Mouse (Mus musculus) CH12.LX (cell line): ENCODE measurements at regions not wholly inside any gene's neighbourhood (a gene's known extent, or its start where the extent isn't known, plus 50 kb on each side); places are given as distances from the start of the nearest gene placed in this dataset.

Experiments
- DNase-seq: peaks from one replicate; pipeline ENCODE4 v3.0.0-alpha.2; 2013; ENCODE audit errors: extremely low read depth
- H3K27ac ChIP-seq: 2 replicates; pipeline ENCODE4 v1.5.1; 2012; ENCODE audit warnings: low read depth, mild to moderate bottlenecking, control low read depth, moderate library complexity; ENCODE audit not compliant: insufficient read depth
- H3K27me3 ChIP-seq: replicated peaks from 2 replicates; pipeline ENCODE3; 2012; ENCODE audit warnings: inconsistent platforms
- H3K36me3 ChIP-seq, 2 experiments: replicated peaks in 1 of 2; 2 replicates each; pipeline versions ENCODE3 to v1.6.1; 2012; ENCODE audit warnings: inconsistent platforms in 1 of 2, low read length in 1 of 2, mild to moderate bottlenecking in 1 of 2, mixed read lengths in 1 of 2, moderate library complexity in 1 of 2; ENCODE audit not compliant: control insufficient read depth in 1 of 2, insufficient read depth in 1 of 2
- H3K4me1 ChIP-seq, 2 experiments: 2 replicates each; pipeline ENCODE4 v1.6.1; 2012; ENCODE audit warnings: inconsistent platforms in 1 of 2, moderate library complexity in 1 of 2; ENCODE audit not compliant: insufficient read depth in 2 of 2, control insufficient read depth in 1 of 2
- H3K4me2 ChIP-seq: 2 replicates; pipeline ENCODE4 v1.6.1; 2012; ENCODE audit warnings: low read depth, mild to moderate bottlenecking, control low read depth; ENCODE audit not compliant: poor library complexity, insufficient read depth, severe bottlenecking
- H3K4me3 ChIP-seq, 3 experiments: fragments of 150-350 bp in 1 of 3; sonication (generic) in 1 of 3; replicated peaks in 1 of 3; 2 replicates each; pipeline versions ENCODE3 to v1.5.1; 2011 to 2012; ENCODE audit warnings: low read depth in 2 of 3, low read length in 2 of 3, mild to moderate bottlenecking in 2 of 3, moderate library complexity in 2 of 3, control low read depth in 1 of 3, improper control_type of control experiment in 1 of 3, inconsistent platforms in 1 of 3, mixed read lengths in 1 of 3; ENCODE audit not compliant: poor library complexity in 1 of 3
- H3K79me2 ChIP-seq: replicated peaks from 2 replicates; pipeline ENCODE4 v1.6.1; 2012; ENCODE audit warnings: mild to moderate bottlenecking, moderate library complexity; ENCODE audit not compliant: control insufficient read depth, poor library complexity, insufficient read depth, severe bottlenecking; ENCODE audit errors: extremely low read depth
- H3K9ac ChIP-seq: 2 replicates; pipeline ENCODE4 v1.6.1; 2012; ENCODE audit warnings: low read depth, mild to moderate bottlenecking, control low read depth, moderate library complexity; ENCODE audit not compliant: insufficient read depth
- H3K9me3 ChIP-seq: replicated peaks from 2 replicates; pipeline ENCODE3; 2012; ENCODE audit warnings: low read length, inconsistent platforms, mixed read lengths
- CHD1 ChIP-seq: IDR thresholded peaks from 2 replicates; pipeline ENCODE4 v1.6.1; 2012; ENCODE audit warnings: low read depth, low read length, improper control_type of control experiment, inconsistent platforms
- CHD2 ChIP-seq: IDR thresholded peaks from 2 replicates; pipeline ENCODE4 v1.6.1; 2011; ENCODE audit warnings: low read length, improper control_type of control experiment
- E2F4 ChIP-seq: IDR thresholded peaks from 2 replicates; pipeline ENCODE4 v1.6.1; 2011; ENCODE audit warnings: low read depth, low read length, improper control_type of control experiment; ENCODE audit not compliant: insufficient replicate concordance
- EP300 ChIP-seq: IDR thresholded peaks from 2 replicates; pipeline ENCODE4 v1.6.1; 2011; ENCODE audit warnings: low read length, improper control_type of control experiment
- ETS1 ChIP-seq: conservative IDR thresholded peaks from 2 replicates; pipeline ENCODE4 v1.6.1; 2012; ENCODE audit warnings: low read depth, mild to moderate bottlenecking, inconsistent platforms, low read length, improper control_type of control experiment, moderate library complexity
- JUN ChIP-seq: IDR thresholded peaks from 2 replicates; pipeline ENCODE4 v1.6.1; 2011; ENCODE audit warnings: low read depth, mild to moderate bottlenecking, low read length, improper control_type of control experiment, moderate library complexity; ENCODE audit not compliant: insufficient read depth
- KAT2A ChIP-seq: IDR thresholded peaks from 2 replicates; pipeline ENCODE4 v1.6.1; 2012; ENCODE audit warnings: low read length, improper control_type of control experiment, inconsistent platforms; ENCODE audit not compliant: insufficient replicate concordance
- MAFK ChIP-seq: IDR thresholded peaks from 2 replicates; pipeline ENCODE4 v1.6.1; 2011; ENCODE audit warnings: low read length, improper control_type of control experiment; ENCODE audit not compliant: insufficient replicate concordance
- MAX ChIP-seq: IDR thresholded peaks from 2 replicates; pipeline ENCODE4 v1.6.1; 2011; ENCODE audit warnings: low read length, improper control_type of control experiment
- MAZ ChIP-seq: IDR thresholded peaks from 2 replicates; pipeline ENCODE4 v1.6.1; 2012; ENCODE audit warnings: low read depth, mild to moderate bottlenecking, inconsistent platforms, low read length, improper control_type of control experiment, moderate library complexity
- MXI1 ChIP-seq: IDR thresholded peaks from 2 replicates; pipeline ENCODE4 v1.6.1; 2011; ENCODE audit warnings: mild to moderate bottlenecking, low read depth, low read length, improper control_type of control experiment
- RAD21 ChIP-seq: IDR thresholded peaks from 2 replicates; pipeline ENCODE4 v1.6.1; 2011; ENCODE audit warnings: low read depth, mild to moderate bottlenecking, low read length, improper control_type of control experiment, moderate library complexity
- SIN3A ChIP-seq: IDR thresholded peaks from 2 replicates; pipeline ENCODE4 v1.6.1; 2012; ENCODE audit warnings: low read length, improper control_type of control experiment, inconsistent platforms
- SMC3 ChIP-seq: IDR thresholded peaks from 2 replicates; pipeline ENCODE4 v1.6.1; 2011; ENCODE audit warnings: low read depth, low read length, improper control_type of control experiment
- TBP ChIP-seq: conservative IDR thresholded peaks from 2 replicates; pipeline ENCODE4 v1.6.1; 2011; ENCODE audit warnings: low read depth, low read length, improper control_type of control experiment
- TCF12 ChIP-seq: IDR thresholded peaks from 2 replicates; pipeline ENCODE4 v1.6.1; 2014; ENCODE audit warnings: low read depth, mild to moderate bottlenecking, inconsistent platforms, low read length, improper control_type of control experiment
- ZKSCAN1 ChIP-seq: IDR thresholded peaks from 2 replicates; pipeline ENCODE4 v1.6.1; 2012; ENCODE audit warnings: low read depth, inconsistent platforms, low read length, improper control_type of control experiment, borderline replicate concordance
- ZNF384 ChIP-seq: IDR thresholded peaks from 2 replicates; pipeline ENCODE4 v1.6.1; 2012; ENCODE audit warnings: low read depth, low read length, improper control_type of control experiment, inconsistent platforms
- dilution Hi-C: fragments of 300-500 bp; cut with MboI; formaldehyde crosslinking; loops from 2 replicates; pipeline ENCODE4 v1.14.3; 2020; ENCODE audit warnings: low sequenced_read_pairs; ENCODE audit not compliant: extremely low pct_unique_long_range_greater_than_20kb, extremely low pct_ligation_motif_present
- in situ Hi-C: fragments of 300-500 bp; cut with MboI; formaldehyde crosslinking; loops from 3 replicates; pipeline ENCODE4 v1.14.3; 2019; ENCODE audit warnings: low sequenced_read_pairs, low pct_ligation_motif_present, low pct_unique_long_range_greater_than_20kb, mixed read lengths

- Histone ChIP-seq H3K36me3 (no peaks in the 10 kb centered on the region), H3K9me3 (peaks cover 20% of the 10 kb centered on the region), H3K9ac (no peak overlapping the region), H3K4me1 (no peaks in the 10 kb centered on the region), H3K4me2 (no peak overlapping the region), H3K79me2 (no peaks in the 10 kb centered on the region), H3K4me3 (no peak overlapping the region), H3K27me3 (no peaks in the 10 kb centered on the region), H3K27ac (no peak overlapping the region)
- TF ChIP-seq CHD2 = no peak
- no peak for TF ChIP-seq MXI1
- TF ChIP-seq RAD21 = no peak
- no peak for TF ChIP-seq CHD1
- no peak for TF ChIP-seq EP300
- TF ChIP-seq ZKSCAN1 = no peak
- TF ChIP-seq KAT2A = no peak
- no peak for TF ChIP-seq ZNF384
- TF ChIP-seq ETS1 = no peak
- TF ChIP-seq E2F4 = no peak
- TF ChIP-seq SMC3 = no peak
- no peak for TF ChIP-seq SIN3A
- in situ Hi-C loops = no loop called here
- dilution Hi-C loops = no loop called here
- no peak for DNase-seq
These were observed 390.0 kb downstream of the Nup35 start for GRCm38 (mm10) chr2:81007071-81007470.

GRCm38 (mm10) chr2:81023620-81024019 is 406.6 kb downstream of the Nup35 start:
- no peaks in the 10 kb centered on the region for H3K27me3 ChIP-seq
- no peak overlapping the region for H3K9ac ChIP-seq
- DNase-seq = no peak
- H3K36me3 ChIP-seq = no peaks in the 10 kb centered on the region
- H3K9me3 ChIP-seq = peaks cover 27% of the 10 kb centered on the region
- in situ Hi-C loops = no loop called here
- dilution Hi-C loops = no loop called here
- TF ChIP-seq CHD1 (no peak), CHD2 (no peak), ZKSCAN1 (no peak), EP300 (no peak), ZNF384 (no peak), TBP (no peak), TCF12 (no peak), MAX (no peak), KAT2A (no peak), MAZ (no peak), JUN (no peak), MAFK (no peak), SIN3A (no peak), MXI1 (no peak), SMC3 (no peak)
- no peaks in the 10 kb centered on the region for H3K79me2 ChIP-seq
- H3K4me3 ChIP-seq = no peak overlapping the region
- no peak overlapping the region for H3K27ac ChIP-seq
- H3K4me1 ChIP-seq = no peaks in the 10 kb centered on the region
- no peak overlapping the region for H3K4me2 ChIP-seq
